Mouse (Mus musculus): ENCODE results near the gene Hnrnpf.

The Hnrnpf gene

DNA sequence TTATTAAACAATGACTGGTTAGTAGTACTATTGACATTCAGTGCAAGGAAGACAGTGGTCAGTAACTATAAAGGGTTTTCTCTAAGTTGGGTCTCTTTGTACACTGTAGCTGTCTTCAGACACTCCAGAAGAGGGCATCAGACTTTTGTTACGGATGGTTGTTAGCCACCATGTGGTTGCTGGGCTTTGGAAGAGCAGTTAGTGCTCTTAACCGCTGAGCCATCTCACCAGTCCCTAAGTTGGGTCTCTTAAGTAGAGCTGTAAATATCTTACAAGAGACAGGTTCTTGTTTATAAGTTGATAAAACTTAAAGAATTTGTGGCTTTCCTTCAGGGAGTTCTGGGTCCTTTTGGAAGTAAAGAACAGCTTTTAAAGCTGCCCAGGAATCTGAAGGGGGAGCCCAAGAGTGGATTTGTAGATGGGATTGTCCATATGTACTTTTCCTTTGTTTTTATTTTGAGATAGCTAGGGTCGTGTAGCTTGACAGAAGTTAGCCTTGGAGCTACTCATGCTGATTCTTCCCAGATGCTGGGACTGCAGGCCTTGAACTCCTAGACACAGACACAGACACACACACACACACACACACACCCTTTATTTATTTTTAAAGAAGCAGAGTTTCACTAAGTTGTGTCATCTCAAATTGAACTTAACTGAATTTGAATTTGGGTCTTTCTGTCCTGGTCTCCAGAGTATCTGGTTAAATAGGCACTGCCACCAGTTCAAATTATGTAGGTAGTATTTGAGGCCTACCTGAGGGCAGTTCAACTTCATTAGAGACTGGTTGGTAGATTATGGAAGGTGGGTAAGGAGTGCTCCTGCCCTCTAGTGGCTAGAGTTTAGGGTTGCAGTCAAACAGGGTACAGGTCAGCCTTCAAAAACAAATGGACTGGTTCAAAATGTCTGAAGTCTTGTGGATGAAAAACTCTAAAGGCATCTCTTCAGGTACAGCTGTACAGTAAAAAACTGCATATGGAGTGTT, 20.8 kb downstream of the Hnrnpf start:
- DNase-seq (ENCODE audit: low spot score in 2 of 2) = peak in 1 of 2 experiments; percentile 51

GRCm38 (mm10) chr6:117922041-117922440, 21.9 kb downstream of the Hnrnpf start:
- no peak for DNase-seq (ENCODE audit: low spot score in 2 of 2)

DNA sequence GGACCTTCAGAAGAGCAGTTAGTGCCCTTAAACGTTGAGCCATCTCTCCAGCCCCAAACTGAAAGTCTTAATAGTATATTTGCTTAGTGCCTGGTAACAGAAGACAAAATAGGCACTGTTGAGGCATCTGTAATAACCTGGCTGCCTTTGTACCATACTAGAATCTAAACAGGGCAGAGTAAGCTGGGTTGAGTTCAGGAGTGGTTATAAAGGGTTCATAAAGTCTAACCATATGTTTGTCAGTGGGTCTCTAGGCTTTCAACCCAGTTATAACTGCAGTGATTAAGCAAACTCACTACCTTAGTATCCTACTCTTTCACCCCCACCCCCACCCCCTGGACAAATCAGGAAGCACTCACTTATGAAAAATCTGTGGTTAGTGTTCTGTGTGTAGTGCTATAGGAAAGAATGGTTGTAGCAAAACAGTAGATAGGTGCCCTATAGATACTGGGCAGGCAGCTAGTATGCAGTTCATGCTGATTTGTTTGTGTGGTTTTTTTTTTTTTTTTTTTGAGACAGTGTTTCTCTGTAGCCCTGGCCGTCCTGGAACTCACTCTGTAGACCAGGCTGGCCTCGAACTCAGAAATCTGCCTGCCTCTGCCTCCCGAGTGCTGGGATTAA, 26.9 kb downstream of the Hnrnpf start:
- no peak for DNase-seq (ENCODE audit: low spot score in 2 of 2)

- DNase-seq (ENCODE audit: low spot score in 2 of 2) = no peak
These were observed 27.8 kb downstream of the Hnrnpf start for GRCm38 (mm10) chr6:117927955-117928354.

DNA sequence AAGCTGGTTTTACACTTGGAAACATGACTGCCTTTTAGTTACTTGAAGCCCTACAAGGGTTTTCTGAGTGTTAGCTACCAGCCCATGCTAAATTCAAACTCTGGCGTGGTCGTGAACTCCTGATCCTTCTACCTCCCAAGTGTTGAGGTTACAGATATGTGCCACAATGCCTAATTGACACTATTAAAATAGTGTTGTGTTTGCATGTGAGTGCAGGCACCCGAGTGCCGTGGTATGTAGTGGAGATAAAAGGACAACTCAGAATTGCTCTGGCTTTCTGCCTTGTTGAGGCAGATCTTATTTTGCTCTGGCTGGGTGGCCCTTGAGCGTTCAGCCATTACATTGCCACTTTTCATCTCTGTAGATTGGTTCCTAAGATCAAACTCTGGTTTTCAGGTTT, 28.6 kb downstream of the Hnrnpf start:
- DNase-seq (ENCODE audit: low spot score in 2 of 2) = no peak

DNA sequence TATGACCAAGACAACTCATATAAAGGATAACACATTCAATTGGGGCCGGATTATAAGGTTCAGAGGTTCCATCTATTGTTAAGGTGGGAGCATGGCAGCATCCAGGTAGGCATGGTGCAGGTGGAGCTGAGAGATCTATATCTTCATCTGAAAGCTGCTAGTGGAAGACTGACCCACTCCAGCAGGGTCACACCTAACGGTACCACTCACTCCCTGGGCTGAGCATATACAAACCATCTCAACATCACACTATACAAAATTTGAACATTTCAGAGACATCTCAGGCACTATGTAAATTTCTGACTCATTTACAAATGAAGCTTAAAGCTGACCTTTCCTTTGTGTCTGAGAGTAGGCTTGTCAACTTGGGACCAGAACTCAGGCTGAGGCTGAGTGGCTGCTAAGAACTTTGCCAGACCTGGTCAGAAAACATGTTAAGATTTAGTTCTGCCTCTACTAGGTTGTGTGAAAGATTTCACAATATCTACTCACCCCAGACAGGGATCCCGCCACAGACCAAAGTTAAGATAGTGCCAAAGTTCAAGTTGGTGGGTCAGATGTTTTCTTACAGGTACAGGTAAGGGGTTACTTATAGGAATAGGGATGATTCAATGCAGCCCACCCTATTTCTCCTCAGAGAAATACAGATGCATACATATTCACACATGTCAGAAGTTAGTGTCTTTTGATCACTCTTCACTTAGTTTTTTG, 30.0 kb downstream of the Hnrnpf start:
- DNase-seq (ENCODE audit: low spot score in 2 of 2) = no peak

DNA sequence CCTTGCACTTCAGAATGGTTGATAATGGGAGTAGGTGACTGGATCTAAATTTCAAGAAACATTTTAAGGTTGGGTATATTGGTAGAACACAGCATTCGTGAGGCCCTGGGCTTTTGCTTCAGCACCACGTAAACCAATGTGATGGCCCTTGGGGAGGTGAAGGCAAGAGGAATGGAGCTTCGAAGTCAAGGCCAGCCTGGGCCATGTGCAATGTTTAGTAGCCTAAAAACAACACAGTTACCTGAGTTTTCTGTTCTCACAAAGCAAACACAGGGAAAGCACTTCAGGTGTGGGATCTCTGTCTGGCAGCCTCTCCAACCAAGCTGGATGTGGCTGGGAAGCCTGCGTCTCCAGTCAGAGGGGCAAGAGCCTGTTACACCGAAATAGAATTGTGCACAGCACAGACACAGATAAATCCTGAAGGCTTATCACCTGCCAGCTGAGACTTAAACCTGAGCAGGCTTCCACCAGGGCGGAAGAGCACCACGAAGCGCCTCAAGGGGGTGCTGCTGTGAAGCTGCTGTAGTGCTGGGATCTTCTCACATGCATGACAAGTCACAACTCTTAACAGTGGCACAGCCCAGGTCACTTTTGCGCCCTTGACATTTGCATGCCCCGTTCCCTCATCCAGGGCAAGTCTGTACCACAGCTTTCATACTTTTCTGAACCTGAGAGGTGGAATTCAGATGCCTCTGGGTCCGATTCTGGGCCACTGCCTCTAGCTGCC, 32.4 kb downstream of the Hnrnpf start:
- no peak for DNase-seq (ENCODE audit: low spot score in 2 of 2)

- DNase-seq (ENCODE audit: low spot score in 2 of 2) = no peak
These were observed 34.2 kb downstream of the Hnrnpf start for GRCm38 (mm10) chr6:117934301-117934700.

- DNase-seq (ENCODE audit: low spot score in 2 of 2) = no peak
These were observed 35.8 kb downstream of the Hnrnpf start for GRCm38 (mm10) chr6:117935681-117936612.

GRCm38 (mm10) chr6:117937222-117937932, 37.3 kb downstream of the Hnrnpf start, which contains the start of gene Fxyd4:
Fxyd4 (minus strand) TSS chr6:117937692.
- DNase-seq (ENCODE audit: low spot score in 2 of 2) = no peak

- DNase-seq (ENCODE audit: low spot score in 2 of 2) = no peak
These were observed 38.8 kb downstream of the Hnrnpf start for GRCm38 (mm10) chr6:117938951-117939350.

- no peak for DNase-seq (ENCODE audit: low spot score in 2 of 2)
These were observed 42.6 kb downstream of the Hnrnpf start for GRCm38 (mm10) chr6:117942769-117943168.

- no peak for DNase-seq (ENCODE audit: low spot score in 2 of 2)
These were observed 43.8 kb downstream of the Hnrnpf start for GRCm38 (mm10) chr6:117943899-117944298.

DNA sequence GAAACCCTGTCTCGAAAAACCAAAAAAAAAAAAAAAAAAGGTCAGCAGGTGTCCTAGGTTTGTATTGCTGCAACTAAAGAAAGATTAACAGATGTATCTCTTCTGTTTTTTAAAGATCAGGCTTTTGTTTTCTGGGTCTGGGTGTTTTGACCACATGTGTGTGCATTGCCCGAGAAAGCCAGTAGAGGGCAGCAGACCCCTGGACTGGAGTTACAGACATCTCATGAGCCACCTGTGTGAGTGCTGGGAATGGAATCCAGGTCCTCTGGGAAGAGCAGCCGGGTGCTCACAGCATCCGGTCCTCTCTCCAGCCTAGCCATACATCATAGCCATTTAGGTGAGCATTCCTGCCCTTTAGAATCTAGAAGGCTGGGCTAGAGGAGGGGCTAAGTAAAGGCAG, 52.2 kb downstream of the Hnrnpf start:
- DNase-seq (ENCODE audit: low spot score in 2 of 2) = no peak

- no peak for DNase-seq (ENCODE audit: low spot score in 2 of 2)
These were observed 56.0 kb downstream of the Hnrnpf start for GRCm38 (mm10) chr6:117956161-117956560.

- no peak for DNase-seq (ENCODE audit: low spot score in 2 of 2)
These were observed 56.9 kb downstream of the Hnrnpf start for GRCm38 (mm10) chr6:117956851-117957501.

GRCm38 (mm10) chr6:117963201-117963600, 63.1 kb downstream of the Hnrnpf start:
- no peak for DNase-seq (ENCODE audit: low spot score in 2 of 2)

- no peak for DNase-seq (ENCODE audit: low spot score in 2 of 2)
These were observed 66.6 kb downstream of the Hnrnpf start for GRCm38 (mm10) chr6:117966729-117967128.
